Mouse (Mus musculus): ENCODE data around the gene Trem3.

The Trem3 gene

GRCm38 (mm10) chr17:48269833-48270232 is 22.3 kb downstream of the Trem3 start:
- in situ Hi-C loops (cut with MseI, MboI): loop anchor here in 1 of 2 experiments (10.0 kb wide), 1 partner anchor 65 kb away; no protein-coding TSS in a partner anchor

GRCm38 (mm10) chr17:48272158-48272557 is 24.6 kb downstream of the Trem3 start:
- in situ Hi-C loops (cut with MseI, MboI): loop anchor here in 1 of 2 experiments (10.0 kb wide), 1 partner anchor 63 kb away; no protein-coding TSS in a partner anchor

- in situ Hi-C loops (cut with MseI, MboI): loop anchor here in 1 of 2 experiments (10.0 kb wide), 1 partner anchor 62 kb away; no protein-coding TSS in a partner anchor
Observed at GRCm38 (mm10) chr17:48272598-48272997, 25.0 kb downstream of the Trem3 start.

GRCm38 (mm10) chr17:48274098-48274497 is 26.5 kb downstream of the Trem3 start:
- in situ Hi-C loops (cut with MseI, MboI): loop anchor here in 1 of 2 experiments (10.0 kb wide), 1 partner anchor 61 kb away; no protein-coding TSS in a partner anchor

DNA sequence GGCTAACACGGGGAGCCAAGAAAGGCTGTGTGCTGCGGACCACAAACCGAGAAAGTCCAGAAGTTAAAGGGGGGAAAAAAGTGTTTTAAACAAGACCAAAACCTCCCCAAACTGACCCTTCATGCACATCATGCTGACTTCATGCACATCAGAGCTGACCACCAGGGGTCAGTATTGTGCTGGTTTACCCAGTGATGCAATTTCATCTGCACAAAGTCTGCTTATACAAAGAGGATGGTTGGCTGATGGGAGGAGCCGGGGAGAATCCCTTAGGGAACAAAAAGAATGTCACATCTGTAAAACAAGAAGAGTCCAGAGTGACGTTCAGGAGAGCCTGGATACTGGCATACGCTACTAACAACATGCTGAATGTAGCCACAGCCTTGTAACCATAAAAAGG is 27.3 kb downstream of the Trem3 start:
- in situ Hi-C loops (cut with MseI, MboI): loop anchor here in 1 of 2 experiments (10.0 kb wide), 1 partner anchor 60 kb away; no protein-coding TSS in a partner anchor

DNA sequence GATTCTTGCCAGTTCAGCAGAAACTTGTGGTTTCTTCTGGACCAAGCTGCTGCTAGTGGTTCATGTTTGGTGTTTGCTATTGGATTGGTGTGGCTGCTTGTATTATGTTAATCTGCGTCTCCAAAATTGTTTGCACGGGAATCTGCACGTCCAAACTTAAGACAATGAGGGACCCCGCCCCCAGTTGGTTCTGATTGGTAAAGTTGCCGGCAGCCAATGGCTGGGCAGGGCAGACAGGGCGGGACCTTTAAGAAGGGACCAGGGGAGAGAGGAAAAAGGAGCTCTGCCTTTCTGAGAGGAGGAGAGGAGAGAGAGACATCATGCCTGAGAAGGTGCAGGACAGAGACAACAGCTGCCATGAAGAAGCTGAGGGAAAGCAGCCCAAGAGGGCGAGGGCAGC is 28.2 kb downstream of the Trem3 start:
- in situ Hi-C loops (cut with MseI, MboI): loop anchor here in 1 of 2 experiments (10.0 kb wide), 1 partner anchor 59 kb away; no protein-coding TSS in a partner anchor

GRCm38 (mm10) chr17:48278381-48278780 is 30.8 kb downstream of the Trem3 start:
- in situ Hi-C loops (cut with MseI, MboI): loop anchor here in 1 of 2 experiments (10.0 kb wide), 1 partner anchor 56 kb away; no protein-coding TSS in a partner anchor

- in situ Hi-C loops (cut with MseI, MboI): loop anchor here in 1 of 2 experiments (10.0 kb wide), 1 partner anchor 56 kb away; no protein-coding TSS in a partner anchor
Observed at GRCm38 (mm10) chr17:48279002-48279401, 31.4 kb downstream of the Trem3 start.

DNA sequence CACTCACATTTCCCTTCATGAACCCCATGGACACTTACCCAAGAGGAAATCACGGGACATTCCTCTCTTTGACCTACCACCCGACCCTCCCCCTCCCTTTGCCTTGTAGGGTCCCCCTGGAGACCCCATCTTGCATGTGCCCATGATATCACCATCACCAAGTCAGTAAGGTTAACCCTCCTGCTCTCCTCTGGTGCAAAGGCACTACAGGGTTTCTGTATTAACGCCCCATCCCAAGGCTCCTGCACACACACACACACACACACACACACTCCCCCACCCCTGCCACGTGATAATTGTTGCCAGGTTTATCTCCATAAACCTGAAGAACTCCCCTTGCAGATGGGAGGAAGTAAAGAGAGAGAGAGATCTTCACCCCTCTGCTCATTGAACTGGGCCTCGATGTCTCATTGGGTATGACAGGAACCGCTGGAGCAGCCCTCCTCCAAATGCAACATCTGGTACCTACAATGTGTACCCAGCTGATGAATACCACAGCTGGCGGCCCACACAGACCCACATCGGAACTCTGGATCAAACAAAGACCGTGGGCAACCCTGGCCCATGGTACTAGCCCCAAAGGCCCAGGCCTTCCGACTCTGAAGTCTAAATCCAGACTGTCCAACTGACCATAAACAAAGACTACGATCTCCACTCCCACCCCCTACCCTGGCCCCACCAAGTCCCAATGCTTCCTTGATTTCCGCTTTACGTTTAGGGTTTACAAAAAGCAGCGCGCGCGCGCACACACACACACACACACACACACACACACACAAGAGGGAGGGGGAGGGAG is 33.6 kb downstream of the Trem3 start:
- in situ Hi-C loops (cut with MseI, MboI): no loop called here

DNA sequence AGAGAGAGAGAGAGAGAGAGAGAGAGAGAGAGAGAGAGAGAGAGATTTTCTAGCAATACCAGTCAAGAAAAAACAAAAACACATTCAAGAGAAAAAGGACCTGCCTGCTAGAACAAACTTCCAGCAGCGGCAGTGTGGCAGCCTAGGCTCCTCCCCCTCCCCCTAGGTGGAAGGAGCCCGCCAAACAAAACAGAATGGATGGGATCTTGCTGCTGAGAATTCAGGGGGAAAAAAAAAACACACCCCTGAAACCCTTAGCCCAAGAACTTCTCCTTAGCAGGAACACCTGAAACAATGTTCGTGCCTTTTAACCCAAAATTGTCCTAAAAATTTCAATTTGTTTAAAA is 34.1 kb downstream of the Trem3 start:
- in situ Hi-C loops (cut with MseI, MboI): no loop called here

DNA sequence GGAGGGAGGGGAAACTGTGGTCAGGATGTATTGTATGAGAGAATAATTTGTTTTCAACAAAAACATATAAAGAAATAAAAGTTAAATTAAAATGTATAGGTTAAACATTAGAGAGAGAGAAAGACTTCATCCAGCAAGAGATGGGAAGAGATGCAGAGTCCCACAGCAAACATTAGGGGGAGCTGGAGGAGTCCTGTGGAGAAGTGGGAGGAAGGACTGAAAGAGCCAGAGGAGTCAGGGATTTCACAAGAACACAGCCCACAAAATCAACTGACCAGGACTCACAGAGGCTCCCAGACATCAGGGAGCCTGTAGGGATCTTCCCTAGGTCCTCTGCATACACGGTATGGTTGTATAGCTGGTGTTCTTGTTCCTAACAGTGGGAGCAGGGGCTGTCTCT is 39.2 kb downstream of the Trem3 start:
- in situ Hi-C loops (cut with MseI, MboI): no loop called here

- in situ Hi-C loops (cut with MseI, MboI): no loop called here
Observed at GRCm38 (mm10) chr17:48287276-48287675, 39.7 kb downstream of the Trem3 start.

GRCm38 (mm10) chr17:48293500-48294194 is 46.1 kb downstream of the Trem3 start:
- in situ Hi-C loops (cut with MseI, MboI): no loop called here

- in situ Hi-C loops (cut with MseI, MboI): no loop called here
Observed at GRCm38 (mm10) chr17:48299203-48299602, 51.6 kb downstream of the Trem3 start, which contains the start of gene Treml2. Treml2 (plus strand) TSS chr17:48299498.

DNA sequence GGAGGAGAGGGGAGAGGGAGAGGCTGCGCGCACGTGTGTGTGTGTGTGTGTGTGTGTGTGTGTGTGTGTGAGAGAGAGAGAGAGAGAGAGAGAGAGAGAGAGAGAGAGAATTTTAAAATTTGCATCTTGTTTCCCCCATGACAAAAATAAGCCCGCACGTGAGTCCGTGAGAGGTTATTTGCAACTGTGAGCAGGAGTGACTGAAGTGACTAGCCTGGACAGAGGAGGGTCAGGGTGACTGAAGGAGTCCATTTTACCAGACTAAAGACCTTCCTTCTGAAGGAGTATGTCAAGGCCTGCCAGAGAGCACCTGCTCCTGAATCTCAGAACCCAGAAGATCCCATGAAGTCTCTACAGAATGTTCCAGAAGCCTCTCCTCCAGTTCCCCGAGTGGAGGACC is 52.2 kb downstream of the Trem3 start:
- in situ Hi-C loops (cut with MseI, MboI): no loop called here

DNA sequence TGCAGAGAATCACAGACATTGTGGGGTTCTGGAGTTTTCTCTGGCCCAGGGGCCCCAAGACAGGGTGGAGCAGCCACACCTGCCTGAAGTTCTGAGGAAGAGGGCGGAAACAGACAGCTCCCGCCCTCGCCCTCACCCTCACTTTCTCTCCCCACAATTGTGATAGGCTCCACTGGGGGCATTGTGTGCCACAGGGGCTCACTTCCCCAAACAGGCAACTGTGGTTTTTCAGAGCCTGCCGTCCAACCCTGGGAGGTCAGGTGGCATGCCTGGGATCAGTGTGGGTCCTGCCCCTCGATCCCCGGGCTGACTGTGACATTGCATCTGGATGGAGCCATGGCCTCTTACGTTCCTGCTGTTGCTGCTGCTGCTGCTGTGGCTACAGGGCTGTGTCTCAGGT is 52.6 kb downstream of the Trem3 start:
- in situ Hi-C loops (cut with MseI, MboI): no loop called here

DNA sequence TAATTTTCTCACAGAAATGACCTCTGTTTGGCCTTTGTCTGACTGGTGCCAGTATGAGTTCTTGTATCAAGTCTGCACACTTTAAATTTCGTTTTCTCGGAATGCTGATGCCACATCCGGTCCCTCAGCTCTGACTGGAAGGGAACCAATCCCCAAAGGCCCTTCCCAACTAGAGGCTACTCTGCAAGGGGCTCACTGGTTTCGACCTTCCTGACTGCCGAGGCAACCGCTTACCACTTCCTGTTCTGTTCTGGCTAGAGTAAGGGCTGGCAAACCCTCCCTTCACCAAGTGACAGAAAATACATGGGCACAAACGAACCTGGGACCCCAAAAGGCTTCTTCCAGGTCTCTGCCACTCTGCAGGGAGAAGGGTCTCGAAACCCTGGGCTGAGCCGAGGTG is 53.3 kb downstream of the Trem3 start:
- in situ Hi-C loops (cut with MseI, MboI): no loop called here

GRCm38 (mm10) chr17:48301792-48302191 is 54.2 kb downstream of the Trem3 start:
- in situ Hi-C loops (cut with MseI, MboI): no loop called here

Measured in mouse trophoblast stem cell (cell line).